Mouse (Mus musculus) adrenal gland, postnatal 4 days (tissue): ENCODE data around the gene Tmem198. TPM values are rescaled to one million over a fixed set of nuclear protein-coding genes. Genes with fewer than 3 reads are reported as not detected.

Experiments
- DNase-seq, 2 experiments: peaks; one replicate each; pipeline ENCODE4 v3.0.0; 2021 to 2022; ENCODE audit warnings: low spot score in 2 of 2, mixed read lengths in 2 of 2
- total RNA-seq, 2 experiments: library from RNA; stranded (reverse); gene quantifications; 2 replicates each; pipeline ENCODE4 v1.2.3; 2021

Gene Tmem198
- total RNA-seq, 2 experiments from 2014 or later: 4.0 to 5.0 TPM

- no peak for DNase-seq
These were observed 7.7 kb downstream of the Tmem198 start for GRCm38 (mm10) chr1:75487040-75487404.

- peak in 1 of 2 experiments; percentile 70 for DNase-seq
These were observed 8.3 kb downstream of the Tmem198 start for GRCm38 (mm10) chr1:75487405-75488161.

GRCm38 (mm10) chr1:75490785-75491551, 11.6 kb downstream of the Tmem198 start:
- no peak for DNase-seq

- DNase-seq: no peak
These were observed 13.3 kb downstream of the Tmem198 start for GRCm38 (mm10) chr1:75492579-75493170.

GRCm38 (mm10) chr1:75494878-75495548, 15.7 kb downstream of the Tmem198 start:
- DNase-seq: no peak

GRCm38 (mm10) chr1:75498897-75499296, 19.6 kb downstream of the Tmem198 start:
- DNase-seq: no peak

- no peak for DNase-seq
These were observed 20.1 kb downstream of the Tmem198 start for GRCm38 (mm10) chr1:75499441-75499840.

GRCm38 (mm10) chr1:75501905-75502304, 22.6 kb downstream of the Tmem198 start:
- DNase-seq: no peak

- DNase-seq: no peak
These were observed 23.8 kb downstream of the Tmem198 start for GRCm38 (mm10) chr1:75502945-75503650.

GRCm38 (mm10) chr1:75503651-75503980, 24.3 kb downstream of the Tmem198 start:
- DNase-seq: no peak

- no peak for DNase-seq
These were observed 25.1 kb downstream of the Tmem198 start for GRCm38 (mm10) chr1:75504256-75505045.

- peak; percentile 50 to 63 for DNase-seq
These were observed 26.0 kb downstream of the Tmem198 start for GRCm38 (mm10) chr1:75505159-75505955.

GRCm38 (mm10) chr1:75505956-75506831, 26.9 kb downstream of the Tmem198 start, which contains the start of gene Obsl1:
Obsl1 (minus strand) TSS chr1:75506452.
- DNase-seq: peak; percentile 49 to 64

GRCm38 (mm10) chr1:75507006-75507405, 27.7 kb downstream of the Tmem198 start, which contains the start of gene Inha:
Inha (plus strand) TSS chr1:75507077.
- DNase-seq: no peak

- no peak for DNase-seq
These were observed 30.3 kb downstream of the Tmem198 start for GRCm38 (mm10) chr1:75509586-75509985.

GRCm38 (mm10) chr1:75510154-75510553, 30.8 kb downstream of the Tmem198 start:
- DNase-seq: no peak

- DNase-seq: no peak
These were observed 32.3 kb downstream of the Tmem198 start for GRCm38 (mm10) chr1:75511437-75512210.
